Mouse (Mus musculus): ENCODE results near the gene Abcg1. TPM values are rescaled to one million over a fixed set of nuclear protein-coding genes. Genes with fewer than 3 reads are reported as not detected.

Gene Abcg1
- total RNA-seq (2023): 100 to 1,000 TPM; 138 to 160 TPM

GRCm38 (mm10) chr17:31057151-31057890, at the start of gene Abcg1:
Gene Abcg1, plus strand, starts transcription at chr17:31057675.

GRCm38 (mm10) chr17:31129452-31129851, 72.0 kb downstream of the Abcg1 start, which contains the start of gene Tff3:
Gene Tff3, minus strand, starts transcription at chr17:31129646.

GRCm38 (mm10) chr17:31144040-31145037, 86.9 kb downstream of the Abcg1 start, which contains the start of gene Tff2:
Gene Tff2, minus strand, starts transcription at chr17:31144282.

GRCm38 (mm10) chr17:31165127-31165526, 107.7 kb downstream of the Abcg1 start, which contains the start of gene Tff1:
Gene Tff1, minus strand, starts transcription at chr17:31165277.

Other genes with a start within 250 kb of the Abcg1 start
- not detected for gene Glp1r, start 155.9 kb upstream of the Abcg1 start, total RNA-seq (2023)
- under 1 TPM; 0.21 to 0.46 TPM for gene Umodl1, start 103.0 kb upstream of the Abcg1 start, total RNA-seq (2023)
- gene Tff3, start 72.0 kb downstream of the Abcg1 start, total RNA-seq (2023): not detected
- gene Tff2, start 86.6 kb downstream of the Abcg1 start, total RNA-seq (2023): not detected
- gene Tff1, start 107.6 kb downstream of the Abcg1 start, total RNA-seq (2023): not detected
- not detected for gene Tmprss3, start 141.3 kb downstream of the Abcg1 start, total RNA-seq (2023)
- not detected for gene Ubash3a, start 150.2 kb downstream of the Abcg1 start, total RNA-seq (2023)
- gene Rsph1, start 219.7 kb downstream of the Abcg1 start, total RNA-seq (2023): under 1 TPM in 1 of 2 experiments, not detected in 1; 0.42 TPM
- gene Slc37a1, start 229.1 kb downstream of the Abcg1 start, total RNA-seq (2023): 10 to 100 TPM; 22.8 to 23.9 TPM

All from monocyte, adult 59 days (primary cell).